Mouse (Mus musculus): ENCODE results near the gene Gm10203. TPM values are rescaled to one million over a fixed set of nuclear protein-coding genes. Genes with fewer than 3 reads are reported as not detected.

Gm10203 gene
- total and polyA plus RNA-seq, 2 experiments from 2014 or later = not detected

DNA sequence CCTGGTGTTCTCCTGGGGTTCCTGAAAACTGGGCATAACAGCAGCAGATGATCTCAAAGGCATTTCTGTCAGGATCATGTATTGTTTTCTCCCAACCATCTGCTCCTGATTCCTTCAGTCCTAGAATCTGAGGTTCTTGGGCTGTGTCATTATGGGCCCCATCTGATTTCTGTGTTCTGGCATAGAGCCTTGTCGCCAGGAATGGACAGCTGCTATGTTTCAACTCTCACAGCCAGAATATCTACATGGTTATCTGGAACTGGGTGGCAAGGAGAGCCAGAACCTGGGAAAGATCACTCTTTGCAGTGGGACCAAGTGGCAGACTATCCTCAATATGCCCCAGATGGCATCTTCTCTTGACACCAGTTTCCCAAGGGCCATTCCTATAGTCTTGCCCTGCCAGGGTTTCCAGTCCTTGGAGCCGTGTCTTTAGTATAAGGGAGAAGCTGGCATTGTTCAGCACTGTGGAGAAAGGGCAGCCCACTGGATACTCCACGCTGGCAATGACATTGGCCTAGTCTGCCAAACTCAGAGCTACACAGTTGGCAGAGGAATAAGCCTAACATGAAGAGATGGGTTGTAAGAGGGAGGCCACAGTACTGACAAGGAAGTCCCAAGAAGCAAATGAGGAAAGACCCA is 45.1 kb downstream of the Gm10203 start:
- peaks cover 7% of the 10 kb centered on the region; the same call in 1 of the 2 replicates for H3K9me3 ChIP-seq (ENCODE audit: low read length)
- H3K9ac ChIP-seq (replicated peaks; ENCODE audit: low read length) = no peak overlapping the region
- ATAC-seq (peak; percentile 61; the same call in 1 of the 2 replicates), DNase-seq (ENCODE audit: low spot score) (peak; percentile 32)
- TF ChIP-seq CTCF (IDR thresholded peaks at IDR 0.05; ENCODE audit: low read depth) = no peak
- H3K36me3 ChIP-seq (ENCODE audit: insufficient read depth, low read length) = peaks cover 14% of the 10 kb centered on the region
- H3K4me3 ChIP-seq (ENCODE audit: low read length) = no peak overlapping the region
- no peak overlapping the region for H3K4me2 ChIP-seq (ENCODE audit: low read depth, low read length)
- no peak overlapping the region for H3K27ac ChIP-seq
- no peaks in the 10 kb centered on the region for H3K4me1 ChIP-seq (ENCODE audit: insufficient read depth, low read length)
- H3K27me3 ChIP-seq (ENCODE audit: insufficient read depth, low read length) = no peaks in the 10 kb centered on the region
- 79% methylated on average over 3 of the region's 3 CpGs for WGBS

DNA sequence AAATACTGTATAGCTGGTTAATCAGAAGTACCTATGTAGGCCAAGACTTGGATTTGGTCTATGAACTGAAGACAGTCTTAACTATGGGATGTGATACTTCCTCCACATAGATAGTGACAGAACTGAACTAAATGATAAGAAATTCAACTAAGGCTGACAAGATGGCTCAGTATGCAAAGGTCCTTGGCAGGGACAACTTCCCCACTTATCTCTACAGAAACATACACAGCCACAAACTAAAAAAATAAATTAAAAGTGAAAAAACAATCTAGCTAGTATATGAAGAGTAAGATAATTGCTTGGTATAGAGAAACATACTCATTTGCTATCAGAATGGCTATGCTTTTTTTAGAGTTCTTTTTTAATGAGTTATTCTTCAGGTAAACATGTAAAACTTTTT is 49.1 kb downstream of the Gm10203 start:
- DNase-seq (ENCODE audit: low spot score) (no peak), ATAC-seq (no peak)
- Histone ChIP-seq H3K27ac (no peak overlapping the region), H3K9ac (replicated peaks; ENCODE audit: low read length) (no peak overlapping the region), H3K4me2 (ENCODE audit: low read depth, low read length) (no peak overlapping the region), H3K9me3 (ENCODE audit: low read length) (peaks cover 7% of the 10 kb centered on the region; the same call in 1 of the 2 replicates), H3K4me1 (ENCODE audit: insufficient read depth, low read length) (no peaks in the 10 kb centered on the region), H3K36me3 (ENCODE audit: insufficient read depth, low read length) (peaks cover 21% of the 10 kb centered on the region), H3K4me3 (ENCODE audit: low read length) (no peak overlapping the region), H3K27me3 (ENCODE audit: insufficient read depth, low read length) (no peaks in the 10 kb centered on the region)
- no peak for TF ChIP-seq CTCF (IDR thresholded peaks at IDR 0.05; ENCODE audit: low read depth)

Other genes starting within 250 kb of the Gm10203 start
- 11.5 and 20.3 TPM in 2 replicates for gene Caprin2, start 233.9 kb upstream of the Gm10203 start, total RNA-seq (2014; rRNA removed)
- gene Caprin2, start 233.9 kb upstream of the Gm10203 start, polyA plus RNA-seq (2015; fragmentation: Nextera tagmentation; extraction: Ambion mirVana) = 6.8 and 7.1 TPM in 2 replicates
- gene Sinhcaf, start 183.7 kb upstream of the Gm10203 start, total RNA-seq (2014; rRNA removed) = 19.1 and 25.9 TPM in 2 replicates
- 19.2 and 23.0 TPM in 2 replicates for gene Sinhcaf, start 183.7 kb upstream of the Gm10203 start, polyA plus RNA-seq (2015; fragmentation: Nextera tagmentation; extraction: Ambion mirVana)
- 42.4 and 61.0 TPM in 2 replicates for gene Dennd5b, start 28.5 kb upstream of the Gm10203 start, total RNA-seq (2014; rRNA removed)
- gene Dennd5b, start 28.5 kb upstream of the Gm10203 start, polyA plus RNA-seq (2015; fragmentation: Nextera tagmentation; extraction: Ambion mirVana) = 11.9 TPM in 2 replicates
- 3.0 and 4.9 TPM in 2 replicates for gene Etfbkmt, start 9.7 kb downstream of the Gm10203 start, total RNA-seq (2014; rRNA removed)
- 6.6 TPM in 2 replicates for gene Etfbkmt, start 9.7 kb downstream of the Gm10203 start, polyA plus RNA-seq (2015; fragmentation: Nextera tagmentation; extraction: Ambion mirVana)
- 37.5 and 61.6 TPM in 2 replicates for gene Amn1, start 58.5 kb downstream of the Gm10203 start, total RNA-seq (2014; rRNA removed)
- 88.8 and 90.6 TPM in 2 replicates for gene Amn1, start 58.5 kb downstream of the Gm10203 start, polyA plus RNA-seq (2015; fragmentation: Nextera tagmentation; extraction: Ambion mirVana)
- 22.4 and 31.9 TPM in 2 replicates for gene Resf1, start 179.2 kb downstream of the Gm10203 start, total RNA-seq (2014; rRNA removed)
- gene Resf1, start 179.2 kb downstream of the Gm10203 start, polyA plus RNA-seq (2015; fragmentation: Nextera tagmentation; extraction: Ambion mirVana) = 24.7 and 25.1 TPM in 2 replicates

Data from hindbrain, postnatal 0 days (tissue).